Mouse (Mus musculus) A20 (cell line): ENCODE measurements around the gene Cmtm7.
"Not testable (repeated sequence)": the region's sequence is repeated elsewhere in the genome, so short reads cannot be mapped to it uniquely, and the experiment has no call there.

ENCODE experiments used
- DNase-seq: peaks from one replicate; pipeline ENCODE4 v3.0.0-alpha.2; 2011; ENCODE audit warnings: low read depth, low spot score

Cmtm7 gene

DNA sequence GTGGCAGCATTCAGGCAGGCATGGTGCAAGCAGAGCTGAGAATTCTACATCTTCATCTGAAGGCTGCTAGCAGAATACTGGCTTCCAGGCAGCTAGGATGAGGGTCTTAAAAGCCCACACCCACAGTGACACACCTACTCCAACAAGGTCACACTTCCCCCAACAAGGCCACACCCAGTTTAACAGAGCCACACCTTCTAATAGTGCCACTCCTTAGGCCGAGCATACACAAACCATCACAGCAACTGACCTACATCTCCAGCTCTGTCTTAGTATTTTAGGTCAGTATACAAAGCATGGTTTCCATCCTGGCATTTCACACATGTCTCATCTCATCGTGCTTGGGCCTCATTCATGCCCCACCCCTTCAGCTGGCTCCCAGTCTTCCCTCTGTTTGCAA is 53.2 kb downstream of the Cmtm7 start:
- not testable (repeated sequence) for DNase-seq

DNA sequence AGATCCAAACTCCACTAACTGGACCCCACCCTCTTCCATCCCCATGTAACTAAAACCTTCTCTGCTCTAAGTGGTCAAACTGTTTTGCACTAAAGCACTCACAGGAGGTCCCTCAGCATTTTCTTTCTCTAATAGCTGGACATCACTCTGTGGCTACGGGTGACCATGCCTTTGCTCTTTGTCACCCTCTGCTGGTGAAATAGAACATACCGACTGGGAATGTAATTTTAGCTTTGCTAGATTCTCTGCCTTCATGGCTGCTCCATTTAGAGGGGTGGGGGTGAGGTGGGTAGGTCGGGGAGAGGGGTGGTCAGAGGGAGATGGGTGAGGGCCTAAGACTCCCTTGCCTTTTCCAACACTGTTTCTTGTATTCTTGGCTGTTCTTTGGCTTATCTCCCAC is 54.3 kb downstream of the Cmtm7 start:
- DNase-seq: peak; percentile 57

DNA sequence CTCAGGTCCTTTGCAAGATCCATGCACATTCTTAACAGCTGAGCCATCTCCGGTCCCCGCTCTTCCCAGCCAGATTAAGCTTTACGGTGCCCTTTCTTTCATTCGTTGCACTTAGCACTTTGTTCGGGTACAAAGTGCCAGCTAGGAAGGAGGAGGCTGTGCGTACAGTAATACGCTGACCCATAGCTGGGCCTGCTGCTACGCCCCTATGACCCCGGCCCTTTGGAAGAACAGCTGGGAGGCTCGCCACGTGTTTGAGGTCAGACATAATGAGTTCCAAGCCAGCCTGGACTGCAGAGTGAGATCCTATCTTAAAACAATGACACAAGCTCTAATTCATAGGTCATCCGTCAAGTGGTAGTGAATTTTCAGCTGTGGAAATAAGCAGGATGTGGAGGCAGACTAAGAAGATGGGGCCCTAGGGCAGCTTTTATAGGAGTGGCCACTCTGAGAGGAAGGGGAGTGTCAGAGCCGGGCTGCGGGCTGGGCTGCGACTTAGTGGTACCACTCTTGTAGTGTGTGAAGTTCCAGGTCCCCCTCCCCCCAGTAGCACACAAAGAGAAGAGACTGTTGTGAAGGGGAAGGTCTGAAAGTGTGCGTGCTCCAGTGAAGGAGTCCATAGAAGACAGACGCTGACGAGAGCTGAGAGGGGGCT is 64.9 kb downstream of the Cmtm7 start:
- DNase-seq: no peak

DNA sequence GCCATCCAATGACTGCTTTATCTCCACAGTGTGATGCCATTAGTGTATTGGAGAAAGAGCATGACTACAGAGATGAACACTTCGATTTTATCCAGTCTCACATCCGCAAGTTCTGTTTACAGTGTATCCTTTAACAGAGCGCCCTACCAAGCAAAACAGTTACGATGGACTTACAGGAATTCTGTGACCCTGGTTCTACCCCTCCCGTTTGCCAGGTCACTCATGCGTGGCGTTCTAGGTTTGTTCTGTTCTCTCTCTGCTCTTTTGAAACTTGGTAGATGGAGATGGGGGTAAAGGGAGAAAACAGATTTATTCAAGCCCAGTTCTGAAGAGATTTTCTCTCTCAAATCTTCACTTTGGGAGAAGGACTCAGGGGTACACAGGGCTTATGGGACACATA is 68.2 kb downstream of the Cmtm7 start:
- DNase-seq: no peak

- DNase-seq: peak; percentile 68
Observed at GRCm38 (mm10) chr9:114710345-114710744, 71.3 kb downstream of the Cmtm7 start.

DNA sequence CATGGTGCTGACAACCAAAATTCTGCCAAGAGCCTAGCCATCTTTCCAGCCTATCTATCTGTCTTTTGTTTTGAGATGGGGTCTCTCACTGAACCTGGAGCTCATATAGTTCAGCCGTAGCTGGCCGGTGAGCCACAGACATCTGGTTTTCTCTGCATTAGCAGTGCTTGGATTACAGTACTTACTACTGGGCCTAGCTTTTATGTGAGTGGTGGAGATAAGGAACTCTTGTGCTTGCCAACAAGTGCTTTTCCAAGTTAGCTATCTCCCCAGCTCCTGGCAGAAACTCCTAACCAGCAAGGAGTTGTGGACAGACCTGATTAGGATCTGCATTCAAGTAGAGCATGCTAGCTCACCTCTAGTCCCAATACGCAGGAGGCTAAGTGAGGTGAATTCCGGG is 73.9 kb downstream of the Cmtm7 start:
- DNase-seq: no peak
